In genomic region chr5:129611060-129611459, GRCm38 (mm10) we compare ENCODE assay signal across 8 mouse cellular contexts. TPM values are rescaled to one million over a fixed set of nuclear protein-coding genes. Genes with fewer than 3 reads are reported as not detected.
DNase-seq lines count a peak whose midpoint lies in the region; ATAC-seq and TF ChIP-seq lines count a peak whose summit lies in the region.

No protein-coding gene starts in this region.

- TF ChIP-seq CTCF in brain, embryonic 14.5 days (IDR thresholded peaks at IDR 0.05; ENCODE audit: borderline replicate concordance, extremely low read depth, insufficient read depth, insufficient read length), result peak; percentile 81; the same call in 1 of the 2 replicates

- no peak for ATAC-seq in heart, embryonic 12.5 days (ENCODE audit: insufficient number of reproducible peaks, low FRiP score)
- 0 out of 2 replicates have a peak, but pooled peaks have one; percentile 48 for ATAC-seq in forebrain, embryonic 15.5 days (replicated peaks)
- 0 out of 2 replicates have a peak, but pooled peaks have one; percentile 58 for ATAC-seq in hindbrain, embryonic 16.5 days
- ATAC-seq in megakaryocyte progenitor cell, adult 5-6 weeks (replicated peaks; ENCODE audit: poor library complexity), result peak; percentile 97

- no peak overlapping the region for H3K27ac ChIP-seq in heart, embryonic 12.5 days (ENCODE audit: poor library complexity, severe bottlenecking)
- H3K27ac ChIP-seq in forebrain, embryonic 15.5 days (replicated peaks), result no peak overlapping the region
- no peak overlapping the region for H3K27ac ChIP-seq in hindbrain, embryonic 16.5 days (ENCODE audit: low read depth, low read length)

- no peak overlapping the region for H3K4me2 ChIP-seq in heart, embryonic 12.5 days
- no peak overlapping the region for H3K4me2 ChIP-seq in forebrain, embryonic 15.5 days (replicated peaks)
- no peak overlapping the region for H3K4me2 ChIP-seq in hindbrain, embryonic 16.5 days (ENCODE audit: low read length)

- no peak overlapping the region for H3K4me3 ChIP-seq in heart, embryonic 12.5 days
- H3K4me3 ChIP-seq in forebrain, embryonic 15.5 days, result no peak overlapping the region
- no peak overlapping the region for H3K4me3 ChIP-seq in hindbrain, embryonic 16.5 days (ENCODE audit: low read length)

- peak; percentile 55 to 79 for DNase-seq in heart, adult 18-20 months
- DNase-seq in brain, embryonic 14.5 days (ENCODE audit: low read depth), result peak; percentile 88
- DNase-seq in layer of hippocampus, postnatal 14 days (ENCODE audit: low spot score in 2 of 2), result peak; percentile 67 to 79
- DNase-seq in skeletal muscle tissue, adult 2 months (ENCODE audit: low read depth, low spot score), result peak; percentile 54

- H3K9ac ChIP-seq in heart, embryonic 12.5 days, result no peak overlapping the region
- no peak overlapping the region for H3K9ac ChIP-seq in forebrain, embryonic 15.5 days (replicated peaks)
- H3K9ac ChIP-seq in hindbrain, embryonic 16.5 days (ENCODE audit: low read depth, low read length), result no peak overlapping the region

- 14% methylated on average over 1 of the region's 1 CpGs for WGBS in heart, embryonic 12.5 days
- 11% methylated on average over 1 of the region's 1 CpGs for WGBS in forebrain, embryonic 15.5 days
- 11% methylated on average over 1 of the region's 1 CpGs for WGBS in hindbrain, embryonic 16.5 days

- no peaks in the 10 kb centered on the region for H3K4me1 ChIP-seq in heart, embryonic 12.5 days (replicated peaks)
- H3K4me1 ChIP-seq in forebrain, embryonic 15.5 days, result no peaks in the 10 kb centered on the region
- no peaks in the 10 kb centered on the region for H3K4me1 ChIP-seq in hindbrain, embryonic 16.5 days (ENCODE audit: control insufficient read depth, insufficient read depth, low read depth, low read length)

- no peaks in the 10 kb centered on the region for H3K9me3 ChIP-seq in heart, embryonic 12.5 days (replicated peaks)
- H3K9me3 ChIP-seq in forebrain, embryonic 15.5 days, result no peaks in the 10 kb centered on the region
- no peaks in the 10 kb centered on the region for H3K9me3 ChIP-seq in hindbrain, embryonic 16.5 days (ENCODE audit: control insufficient read depth, low read length)

- TF ChIP-seq POLR2A in brain, embryonic 14.5 days (IDR thresholded peaks at IDR 0.05; ENCODE audit: borderline replicate concordance, extremely low read depth, insufficient read depth, insufficient read length, poor library complexity, severe bottlenecking), result no peak

- H3K27me3 ChIP-seq in heart, embryonic 12.5 days (replicated peaks), result no peaks in the 10 kb centered on the region
- no peaks in the 10 kb centered on the region for H3K27me3 ChIP-seq in forebrain, embryonic 15.5 days
- H3K27me3 ChIP-seq in hindbrain, embryonic 16.5 days (replicated peaks; ENCODE audit: control insufficient read depth, insufficient read depth, low read length), result no peaks in the 10 kb centered on the region

- no peaks in the 10 kb centered on the region for H3K36me3 ChIP-seq in heart, embryonic 12.5 days
- H3K36me3 ChIP-seq in forebrain, embryonic 15.5 days, result peaks cover 8% of the 10 kb centered on the region; the same call in 1 of the 2 replicates
- H3K36me3 ChIP-seq in hindbrain, embryonic 16.5 days (ENCODE audit: control insufficient read depth, insufficient read depth, low read length), result no peaks in the 10 kb centered on the region

RNA-seq across cellular contexts. Expression of gene Mmp17, which starts 27.1 kb away (rescaled TPM):
- total RNA-seq in heart, adult 18-20 months (2021), result under 1 TPM; 0.85 to 0.94 TPM
- 0.65 and 1.2 TPM in 2 replicates for polyA plus RNA-seq in heart, embryonic 12.5 days (2016; fragmentation: Nextera tagmentation; extraction: Ambion mirVana)
- 14.7 and 21.1 TPM in 2 replicates for polyA plus RNA-seq in brain, embryonic 14.5 days (2012; rRNA removed)
- polyA plus RNA-seq in forebrain, embryonic 15.5 days (2015; fragmentation: Nextera tagmentation; extraction: Ambion mirVana), result 17.9 and 20.2 TPM in 2 replicates
- 10.8 and 11.0 TPM in 2 replicates for polyA plus RNA-seq in hindbrain, embryonic 16.5 days (2015; fragmentation: Nextera tagmentation; extraction: Ambion mirVana)
- 10 to 100 TPM; 80.3 to 85.9 TPM for total RNA-seq in layer of hippocampus, postnatal 14 days (2021)
- total RNA-seq in megakaryocyte progenitor cell, adult 5-6 weeks (2015), result 0.10 TPM in 1 of 2 replicates, not detected in the other
- not detected in 2 replicates for total RNA-seq in megakaryocyte progenitor cell, adult 5-6 weeks (2017)

RNA-seq across cellular contexts. Expression of gene Zfp11, which starts 58.8 kb away (rescaled TPM):
- 1 to 10 TPM; 2.4 to 2.9 TPM for total RNA-seq in heart, adult 18-20 months (2021)
- 3.6 and 4.3 TPM in 2 replicates for polyA plus RNA-seq in heart, embryonic 12.5 days (2016; fragmentation: Nextera tagmentation; extraction: Ambion mirVana)
- polyA plus RNA-seq in brain, embryonic 14.5 days (2012; rRNA removed), result 6.9 and 7.5 TPM in 2 replicates
- polyA plus RNA-seq in forebrain, embryonic 15.5 days (2015; fragmentation: Nextera tagmentation; extraction: Ambion mirVana), result 9.3 and 9.4 TPM in 2 replicates
- 7.1 and 7.7 TPM in 2 replicates for polyA plus RNA-seq in hindbrain, embryonic 16.5 days (2015; fragmentation: Nextera tagmentation; extraction: Ambion mirVana)
- 1 to 10 TPM; 5.9 to 6.2 TPM for total RNA-seq in layer of hippocampus, postnatal 14 days (2021)
- total RNA-seq in megakaryocyte progenitor cell, adult 5-6 weeks (2015), result 3.2 and 4.0 TPM in 2 replicates
- total RNA-seq in megakaryocyte progenitor cell, adult 5-6 weeks (2017), result 2.1 and 2.9 TPM in 2 replicates
